Mouse (Mus musculus) stomach, postnatal 0 days (tissue): ENCODE measurements at regions not wholly inside any gene's neighbourhood (a gene's known extent, or its start where the extent isn't known, plus 50 kb on each side); places are given as distances from the start of the nearest gene placed in this dataset.

Experiments
- CTCF ChIP-seq: IDR thresholded peaks from 2 replicates; pipeline ENCODE4 v1.5.1; 2016; ENCODE audit warnings: antibody characterized with exemption, low read depth, mild to moderate bottlenecking, moderate library complexity
- EP300 ChIP-seq: optimal IDR thresholded peaks from 2 replicates; pipeline ENCODE3; 2016; ENCODE audit warnings: antibody characterized with exemption

GRCm38 (mm10) chr17:65174114-65174513 lies 338.2 kb upstream of the 4930583I09Rik start:
- TF ChIP-seq CTCF: no peak
- TF ChIP-seq EP300: no peak
